27 mouse cellular contexts compared by ENCODE assay signal in the genomic region with DNA sequence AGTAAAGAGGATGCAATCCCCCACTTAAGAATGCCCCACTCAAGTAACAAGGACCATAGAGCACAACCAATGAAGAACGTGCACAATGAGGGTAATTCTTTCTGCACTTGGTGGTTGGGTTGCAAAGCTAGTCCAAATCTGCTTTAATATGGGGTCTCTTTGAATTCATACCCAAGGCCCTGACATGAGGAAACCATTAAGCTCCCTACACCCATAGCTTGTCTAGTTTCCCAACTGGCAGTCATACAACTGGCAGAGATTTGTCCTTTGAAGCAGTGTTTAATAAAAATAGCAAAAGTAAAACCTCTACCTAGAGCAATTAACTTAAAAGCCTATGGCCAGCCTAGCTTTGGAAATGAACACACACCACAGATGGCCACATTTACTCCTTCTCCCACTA.
"Had no signal": no experiment of that assay in that cellular context is flagged by ENCODE, and none has a peak within 500 bp of the region (broad histone marks: within the 10 kb centered on the region; RNA-seq: fewer than 3 reads in every experiment).

No protein-coding gene starts in this region.

- H3K4me2 ChIP-seq: heart, embryonic 12.5 days; hindbrain, embryonic 12.5 days; hindbrain, embryonic 14.5 days; intestine, embryonic 15.5 days; liver, embryonic 11.5 days; liver, embryonic 13.5 days; liver, embryonic 15.5 days had no signal

- H3K9ac ChIP-seq: forebrain, postnatal 0 days; heart, embryonic 12.5 days; hindbrain, embryonic 12.5 days; hindbrain, embryonic 14.5 days; intestine, embryonic 15.5 days; liver, embryonic 13.5 days; liver, embryonic 15.5 days had no signal

- ATAC-seq: forebrain, postnatal 0 days; hindbrain, embryonic 16.5 days; inflammation-experienced regulatory T-cells, adult 6 months; intestine, embryonic 15.5 days; intestine, postnatal 0 days had no signal

- H3K27me3 ChIP-seq: heart, embryonic 12.5 days; hindbrain, embryonic 12.5 days; intestine, embryonic 15.5 days; liver, embryonic 13.5 days; liver, embryonic 15.5 days had no signal

- H3K27ac ChIP-seq: gastrocnemius, adult 2 months; heart, adult 2 months; heart, embryonic 10.5 days; hindbrain, embryonic 10.5 days; hindbrain, embryonic 12.5 days; hindbrain, embryonic 14.5 days; intestine, embryonic 15.5 days; liver, embryonic 13.5 days; liver, embryonic 15.5 days had no signal

- H3K4me1 ChIP-seq: heart, embryonic 10.5 days; heart, embryonic 12.5 days; hindbrain, embryonic 12.5 days; intestine, embryonic 15.5 days; liver, embryonic 13.5 days; liver, embryonic 15.5 days had no signal

- DNase-seq: forebrain, postnatal 0 days; gastrocnemius, adult 2 months; gastrocnemius, postnatal 10 days; gastrocnemius, postnatal 25 days; heart, adult 2 months; heart, postnatal 10 days; heart, postnatal 4 days; kidney, adult 18-20 months; kidney, adult 8-10 months; kidney, postnatal 10 days; kidney, postnatal 25 days; layer of hippocampus, adult 9-11 months; layer of hippocampus, postnatal 36 days; left cerebral cortex, postnatal 4 days; liver; liver, embryonic 13.5 days had no signal

- H3K36me3 ChIP-seq: heart, embryonic 10.5 days; heart, embryonic 12.5 days; hindbrain, embryonic 10.5 days; hindbrain, embryonic 12.5 days; intestine, embryonic 15.5 days; liver, embryonic 13.5 days; liver, embryonic 15.5 days had no signal

- H3K9me3 ChIP-seq: heart, embryonic 10.5 days; heart, embryonic 12.5 days; hindbrain, embryonic 10.5 days; hindbrain, embryonic 12.5 days; intestine, embryonic 15.5 days; liver, embryonic 13.5 days; liver, embryonic 15.5 days had no signal

- H3K4me3 ChIP-seq: gastrocnemius, adult 2 months; heart, adult 2 months; heart, embryonic 10.5 days; heart, embryonic 12.5 days; hindbrain, embryonic 10.5 days; hindbrain, embryonic 12.5 days; intestine, embryonic 15.5 days; liver, embryonic 13.5 days; liver, embryonic 15.5 days had no signal
